ENCODE assay signal across 16 mouse cellular contexts in the genomic region with DNA sequence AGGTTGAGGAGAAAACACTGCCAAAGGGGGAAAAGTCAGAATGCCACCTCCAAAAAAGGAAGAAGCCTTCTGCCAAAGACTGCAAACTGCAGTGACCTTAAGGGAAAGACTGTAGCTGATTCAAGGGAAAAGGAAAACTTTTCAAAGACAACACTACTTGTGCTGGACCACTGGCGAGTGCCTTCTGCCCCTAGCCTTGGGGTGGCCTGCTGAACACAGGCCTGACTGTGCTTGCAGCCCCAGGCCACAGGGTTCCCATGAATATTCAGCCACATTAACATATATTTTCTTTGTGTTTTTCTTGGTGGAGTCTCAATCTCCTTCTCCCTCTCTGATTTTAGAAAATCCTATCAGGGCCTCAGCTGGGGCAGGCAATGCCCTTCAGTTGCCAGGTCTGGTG.
DNase-seq lines count a peak whose midpoint lies in the region; ATAC-seq and TF ChIP-seq lines count a peak whose summit lies in the region.
"Had no signal": no experiment of that assay in that cellular context is flagged by ENCODE, and none has a peak within 500 bp of the region (broad histone marks: within the 10 kb centered on the region; RNA-seq: fewer than 3 reads in every experiment).

No protein-coding gene starts in this region.

- WGBS in heart, embryonic 10.5 days: 34% methylated on average over 1 of the region's 1 CpGs
- 83% methylated on average over 1 of the region's 1 CpGs for WGBS in heart, adult 2 months
- WGBS in neural tube, embryonic 11.5 days: 26% methylated on average over 1 of the region's 1 CpGs
- 35% methylated on average over 1 of the region's 1 CpGs for WGBS in neural tube, embryonic 15.5 days
- WGBS in embryonic facial prominence, embryonic 12.5 days: 17% methylated on average over 1 of the region's 1 CpGs
- WGBS in midbrain, embryonic 13.5 days: 12% methylated on average over 1 of the region's 1 CpGs

- no peak for TF ChIP-seq CTCF in heart, adult 2 months (IDR thresholded peaks at IDR 0.05)

- no peak overlapping the region for H3K4me3 ChIP-seq in heart, embryonic 10.5 days
- H3K4me3 ChIP-seq in heart, adult 2 months: no peak overlapping the region
- no peak overlapping the region for H3K4me3 ChIP-seq in neural tube, embryonic 11.5 days (ENCODE audit: low read depth, low read length)
- H3K4me3 ChIP-seq in neural tube, embryonic 15.5 days (replicated peaks): no peak overlapping the region
- no peak overlapping the region for H3K4me3 ChIP-seq in embryonic facial prominence, embryonic 12.5 days
- H3K4me3 ChIP-seq in midbrain, embryonic 13.5 days (replicated peaks): no peak overlapping the region
- H3K4me3 ChIP-seq: gastrocnemius, adult 2 months; kidney, embryonic 15.5 days; liver, embryonic 12.5 days; lung, embryonic 15.5 days had no signal

- H3K27ac ChIP-seq in heart, embryonic 10.5 days: 0 out of 2 replicates have a peak overlapping the region, but pooled peaks have one; percentile 52
- H3K27ac ChIP-seq in heart, adult 2 months: no peak overlapping the region
- H3K27ac ChIP-seq in neural tube, embryonic 11.5 days (ENCODE audit: low read depth, low read length): no peak overlapping the region
- H3K27ac ChIP-seq in neural tube, embryonic 15.5 days (replicated peaks): no peak overlapping the region
- peak overlapping the region; percentile 80 for H3K27ac ChIP-seq in embryonic facial prominence, embryonic 12.5 days
- peak overlapping the region; percentile 47 for H3K27ac ChIP-seq in midbrain, embryonic 13.5 days
- H3K27ac ChIP-seq: gastrocnemius, adult 2 months; kidney, embryonic 15.5 days; liver, embryonic 12.5 days; lung, embryonic 15.5 days had no signal

- TF ChIP-seq EP300 in heart, adult 2 months (IDR thresholded peaks at IDR 0.05; ENCODE audit: insufficient read depth, low read depth, low read length): no peak

- no peak overlapping the region for H3K4me2 ChIP-seq in neural tube, embryonic 11.5 days (ENCODE audit: low read depth)
- H3K4me2 ChIP-seq in neural tube, embryonic 15.5 days: no peak overlapping the region
- H3K4me2 ChIP-seq in embryonic facial prominence, embryonic 12.5 days (replicated peaks): no peak overlapping the region
- no peak overlapping the region for H3K4me2 ChIP-seq in midbrain, embryonic 13.5 days (replicated peaks)
- H3K4me2 ChIP-seq: kidney, embryonic 15.5 days; liver, embryonic 12.5 days; lung, embryonic 15.5 days had no signal

- no peaks in the 10 kb centered on the region for H3K9me3 ChIP-seq in heart, embryonic 10.5 days
- no peaks in the 10 kb centered on the region for H3K9me3 ChIP-seq in neural tube, embryonic 11.5 days (ENCODE audit: control insufficient read depth, low read length)
- H3K9me3 ChIP-seq in neural tube, embryonic 15.5 days (replicated peaks): no peaks in the 10 kb centered on the region
- no peaks in the 10 kb centered on the region for H3K9me3 ChIP-seq in embryonic facial prominence, embryonic 12.5 days
- H3K9me3 ChIP-seq in midbrain, embryonic 13.5 days: no peaks in the 10 kb centered on the region
- H3K9me3 ChIP-seq: kidney, embryonic 15.5 days; liver, embryonic 12.5 days; lung, embryonic 15.5 days had no signal

- no peaks in the 10 kb centered on the region for H3K27me3 ChIP-seq in heart, embryonic 10.5 days (ENCODE audit: insufficient read depth, poor library complexity, severe bottlenecking)
- H3K27me3 ChIP-seq in heart, adult 2 months (ENCODE audit: control insufficient read depth, insufficient read depth, low read length): no peaks in the 10 kb centered on the region
- no peaks in the 10 kb centered on the region for H3K27me3 ChIP-seq in neural tube, embryonic 11.5 days (ENCODE audit: control insufficient read depth, insufficient read depth, low read length)
- H3K27me3 ChIP-seq in neural tube, embryonic 15.5 days (replicated peaks): no peaks in the 10 kb centered on the region
- no peaks in the 10 kb centered on the region for H3K27me3 ChIP-seq in embryonic facial prominence, embryonic 12.5 days
- peaks cover 4% of the 10 kb centered on the region; the same call in 1 of the 2 replicates for H3K27me3 ChIP-seq in midbrain, embryonic 13.5 days
- H3K27me3 ChIP-seq: kidney, embryonic 15.5 days; liver, embryonic 12.5 days; lung, embryonic 15.5 days had no signal

- H3K4me1 ChIP-seq in heart, embryonic 10.5 days: peaks cover 20% of the 10 kb centered on the region
- no peaks in the 10 kb centered on the region for H3K4me1 ChIP-seq in heart, adult 2 months (ENCODE audit: control insufficient read depth, insufficient read depth, low read length)
- peaks cover 6% of the 10 kb centered on the region for H3K4me1 ChIP-seq in neural tube, embryonic 11.5 days (ENCODE audit: control insufficient read depth, insufficient read depth, low read length)
- peaks cover 7% of the 10 kb centered on the region for H3K4me1 ChIP-seq in neural tube, embryonic 15.5 days
- peaks cover 35% of the 10 kb centered on the region for H3K4me1 ChIP-seq in embryonic facial prominence, embryonic 12.5 days
- peaks cover 22% of the 10 kb centered on the region for H3K4me1 ChIP-seq in midbrain, embryonic 13.5 days (replicated peaks)
- H3K4me1 ChIP-seq: liver, embryonic 12.5 days had no signal

- intact Hi-C loops in heart, adult 2 months (cut with DNase I): no loop called here

- DNase-seq in heart, embryonic 10.5 days (ENCODE audit: low spot score): no peak
- DNase-seq in heart, adult 2 months: no peak
- peak; percentile 33 for DNase-seq in neural tube, embryonic 11.5 days (ENCODE audit: low spot score)
- no peak for DNase-seq in retina, embryonic 14.5 days (ENCODE audit: low spot score)
- no peak for DNase-seq in layer of hippocampus, adult 9-11 months
- DNase-seq: adrenal gland, adult 8-10 months; B cell, adult 2 months; cerebellum, adult 18-20 months; gastrocnemius, adult 2 months; heart, adult 11 months had no signal

- ATAC-seq in neural tube, embryonic 11.5 days (ENCODE audit: insufficient read depth, low FRiP score, low TSS enrichment): peak; percentile 50; the same call in 1 of the 2 replicates
- ATAC-seq in neural tube, embryonic 15.5 days (ENCODE audit: low FRiP score): no peak
- ATAC-seq in embryonic facial prominence, embryonic 12.5 days (ENCODE audit: insufficient number of reproducible peaks, insufficient read depth, low FRiP score, low TSS enrichment): no peak
- peak; percentile 79 for ATAC-seq in midbrain, embryonic 13.5 days
- ATAC-seq: liver, embryonic 12.5 days had no signal

- no peaks in the 10 kb centered on the region for H3K36me3 ChIP-seq in heart, embryonic 10.5 days
- H3K36me3 ChIP-seq in heart, adult 2 months (ENCODE audit: control insufficient read depth, insufficient read depth, low read length): no peaks in the 10 kb centered on the region
- no peaks in the 10 kb centered on the region for H3K36me3 ChIP-seq in neural tube, embryonic 11.5 days (ENCODE audit: control insufficient read depth, insufficient read depth, low read length)
- H3K36me3 ChIP-seq in neural tube, embryonic 15.5 days: no peaks in the 10 kb centered on the region
- H3K36me3 ChIP-seq in embryonic facial prominence, embryonic 12.5 days: no peaks in the 10 kb centered on the region
- H3K36me3 ChIP-seq in midbrain, embryonic 13.5 days: no peaks in the 10 kb centered on the region
- H3K36me3 ChIP-seq: kidney, embryonic 15.5 days; liver, embryonic 12.5 days; lung, embryonic 15.5 days had no signal

- H3K79me2 ChIP-seq in heart, adult 2 months (replicated peaks; ENCODE audit: control insufficient read depth, insufficient read depth, low read length): no peaks in the 10 kb centered on the region

- H3K9ac ChIP-seq in heart, adult 2 months (ENCODE audit: low read depth, low read length): no peak overlapping the region
- no peak overlapping the region; the same call in 1 of the 2 replicates for H3K9ac ChIP-seq in neural tube, embryonic 11.5 days (ENCODE audit: low read length)
- H3K9ac ChIP-seq in neural tube, embryonic 15.5 days (replicated peaks): no peak overlapping the region
- H3K9ac ChIP-seq in embryonic facial prominence, embryonic 12.5 days: no peak overlapping the region
- no peak overlapping the region for H3K9ac ChIP-seq in midbrain, embryonic 13.5 days (replicated peaks)
- H3K9ac ChIP-seq: kidney, embryonic 15.5 days; liver, embryonic 12.5 days; lung, embryonic 15.5 days had no signal

- no peak for TF ChIP-seq POLR2A in heart, adult 2 months (IDR thresholded peaks at IDR 0.05; ENCODE audit: insufficient read depth, low read depth, low read length)

Comparison
In these comparisons a context has a peak if more than half of its experiments do, and no peak if none do; other contexts are left out.
1. H3K27ac ChIP-seq: peak in heart, embryonic 10.5 days (single experiment), embryonic facial prominence, embryonic 12.5 days (single experiment) and midbrain, embryonic 13.5 days (single experiment); none in heart, adult 2 months (single experiment), neural tube, embryonic 11.5 days (single experiment) and neural tube, embryonic 15.5 days (single experiment).
2. ATAC-seq: peak in neural tube, embryonic 11.5 days (single experiment) and midbrain, embryonic 13.5 days (single experiment); none in neural tube, embryonic 15.5 days (single experiment) and embryonic facial prominence, embryonic 12.5 days (single experiment).